Mouse (Mus musculus): ENCODE measurements around the gene Nck2.

DNA sequence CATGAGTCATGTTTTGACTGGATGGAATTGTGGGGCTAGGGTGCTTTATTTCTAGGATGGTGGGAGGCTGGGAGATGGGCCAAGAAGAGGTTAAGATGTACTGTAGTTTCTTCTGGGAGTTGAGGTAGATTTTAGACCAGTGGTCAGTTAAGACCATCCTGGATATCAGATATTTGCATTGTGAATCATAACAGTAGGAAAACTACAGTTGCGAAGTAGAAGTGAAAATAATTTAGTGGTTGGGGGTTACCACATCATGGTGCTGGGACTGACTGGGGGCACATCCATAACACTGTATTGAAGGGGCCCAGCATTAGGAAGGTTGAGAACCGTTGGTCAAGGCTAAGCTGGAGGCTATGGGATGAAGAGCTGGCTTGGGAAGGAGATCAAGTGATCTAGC, 1.8 kb upstream of the Nck2 start:
- no peak for TF ChIP-seq POLR2A (IDR thresholded peaks at IDR 0.05; ENCODE audit: borderline replicate concordance, insufficient read depth, low read length)
- TF ChIP-seq CTCF (IDR thresholded peaks at IDR 0.05; ENCODE audit: borderline replicate concordance, insufficient read depth, low read depth, low read length): no peak
